Mouse (Mus musculus) CH12.LX (cell line): Measurements from ENCODE around the gene Sipa1l2.

Source experiments
- PAX5 ChIP-seq: IDR thresholded peaks from 2 replicates; pipeline ENCODE4 v1.6.1; 2012; ENCODE audit warnings: low read length, inconsistent platforms, mixed read lengths
- POLR2A ChIP-seq: IDR thresholded peaks from 2 replicates; pipeline ENCODE4 v1.6.1; 2011; ENCODE audit warnings: low read depth, mild to moderate bottlenecking, improper control_type of control experiment, low read length
- SMC3 ChIP-seq: IDR thresholded peaks from 2 replicates; pipeline ENCODE4 v1.6.1; 2011; ENCODE audit warnings: low read depth, low read length, improper control_type of control experiment
- ZKSCAN1 ChIP-seq: IDR thresholded peaks from 2 replicates; pipeline ENCODE4 v1.6.1; 2012; ENCODE audit warnings: low read depth, inconsistent platforms, low read length, improper control_type of control experiment, borderline replicate concordance
- ZMIZ1 ChIP-seq: IDR thresholded peaks from 2 replicates; pipeline ENCODE4 v1.6.1; 2012; ENCODE audit warnings: low read depth, mild to moderate bottlenecking, inconsistent platforms, low read length, improper control_type of control experiment
- ZNF384 ChIP-seq: IDR thresholded peaks from 2 replicates; pipeline ENCODE4 v1.6.1; 2012; ENCODE audit warnings: low read depth, low read length, improper control_type of control experiment, inconsistent platforms

DNA sequence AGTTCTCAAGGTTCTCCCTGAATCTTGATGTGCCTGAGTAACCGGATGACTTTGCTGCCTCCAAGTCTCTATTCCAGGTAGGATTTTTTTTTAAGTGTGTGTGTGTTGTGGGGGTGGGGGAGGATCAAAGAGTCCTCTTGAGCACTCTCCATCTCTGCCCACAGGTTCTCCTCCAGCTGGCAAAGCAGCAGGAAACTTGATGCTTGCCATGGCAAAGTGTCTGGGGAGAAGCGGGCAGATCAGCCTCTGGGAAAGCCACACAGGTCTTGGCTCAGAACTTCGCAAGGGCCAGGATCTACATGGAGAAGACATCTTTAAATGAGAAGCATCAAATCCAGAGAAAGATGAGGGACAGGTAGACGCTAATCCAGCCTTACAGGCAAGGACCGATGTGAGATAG lies 10.8 kb upstream of the Sipa1l2 start:
- TF ChIP-seq ZKSCAN1: no peak
- no peak for TF ChIP-seq ZNF384
- no peak for TF ChIP-seq SMC3
- TF ChIP-seq PAX5: no peak
- no peak for TF ChIP-seq ZMIZ1
- TF ChIP-seq POLR2A: no peak
